Mouse (Mus musculus): ENCODE results near the gene Btf3.

The Btf3 gene

DNA sequence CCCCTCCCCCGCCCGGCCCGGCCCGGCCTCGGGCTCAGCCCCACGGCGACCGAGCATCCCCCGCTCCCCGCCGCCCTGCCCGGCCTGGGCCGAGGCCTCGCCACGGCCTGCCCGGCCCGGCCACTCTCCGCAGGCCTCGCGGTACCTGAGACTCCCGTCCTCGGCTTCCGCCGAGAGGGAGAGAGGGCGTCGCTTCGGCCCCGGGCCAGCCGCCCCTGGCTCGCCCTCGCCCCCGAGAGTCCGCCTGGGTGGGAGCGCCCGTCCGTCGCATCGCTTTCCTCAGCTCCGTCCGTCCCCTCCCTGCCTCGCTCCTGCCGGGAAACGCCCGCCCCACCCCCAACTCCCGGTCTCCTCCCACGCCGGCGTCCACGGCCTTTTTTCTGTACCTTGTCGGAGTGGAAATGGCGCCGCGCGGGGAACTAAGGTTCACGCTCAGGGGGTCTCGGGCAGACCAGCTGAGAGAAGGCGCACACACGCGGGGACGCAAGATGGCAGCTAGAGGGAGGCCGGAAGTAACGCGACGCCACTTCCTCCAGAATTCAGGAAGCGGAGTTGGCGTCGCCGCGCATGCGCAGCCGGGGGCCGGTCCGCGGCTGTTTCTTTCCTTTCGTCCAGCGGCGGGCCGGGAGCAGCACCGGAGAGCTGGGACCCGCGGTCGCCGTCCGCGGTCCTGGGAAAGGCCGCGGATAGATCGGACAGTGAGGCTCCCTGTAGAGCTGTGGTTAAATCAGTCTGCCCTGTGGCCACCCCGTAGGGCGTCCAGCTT lies at the start of gene Btf3:
Gene Btf3 (minus strand): TSS at position 527 of the 766 bp plus-strand sequence.
- peak; percentile 93 for DNase-seq (ENCODE audit: extremely low spot score)

DNA sequence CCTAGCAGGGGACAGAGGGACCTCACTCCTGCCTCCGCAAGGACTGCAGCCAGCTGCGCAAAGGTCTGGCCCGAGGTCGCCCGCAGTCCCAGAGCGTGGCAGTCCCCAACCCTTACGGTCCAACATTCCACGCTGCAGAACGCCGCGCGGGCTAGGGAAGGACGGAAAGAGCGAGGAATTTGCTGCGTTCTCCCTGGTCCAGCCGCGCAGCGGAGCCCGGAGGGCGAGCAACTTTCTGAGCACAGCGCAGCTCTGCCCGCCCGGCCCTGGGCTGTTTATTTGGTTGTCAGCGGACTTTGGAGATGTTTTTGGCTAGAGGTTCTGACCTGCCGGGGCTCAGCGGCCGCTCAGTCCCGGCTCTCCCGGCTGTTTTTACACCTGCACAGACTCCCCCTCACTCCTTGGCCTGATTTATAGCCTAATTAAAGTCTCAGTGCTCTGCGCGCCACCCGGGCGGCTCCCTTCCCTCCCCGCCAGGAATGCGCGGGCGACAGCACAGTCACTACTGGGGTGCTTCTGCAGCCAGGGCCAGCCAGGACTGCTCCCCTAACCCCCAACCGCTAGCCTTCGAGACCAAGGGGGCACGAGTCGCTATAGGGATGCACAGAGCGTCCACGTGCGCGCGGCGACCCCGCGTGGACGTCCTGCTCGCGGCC lies 49.1 kb upstream of the Btf3 start:
- DNase-seq (ENCODE audit: extremely low spot score) = peak; percentile 78

GRCm38 (mm10) chr13:98365081-98365480 lies 48.3 kb upstream of the Btf3 start:
- peak; percentile 42 for DNase-seq (ENCODE audit: extremely low spot score)

DNA sequence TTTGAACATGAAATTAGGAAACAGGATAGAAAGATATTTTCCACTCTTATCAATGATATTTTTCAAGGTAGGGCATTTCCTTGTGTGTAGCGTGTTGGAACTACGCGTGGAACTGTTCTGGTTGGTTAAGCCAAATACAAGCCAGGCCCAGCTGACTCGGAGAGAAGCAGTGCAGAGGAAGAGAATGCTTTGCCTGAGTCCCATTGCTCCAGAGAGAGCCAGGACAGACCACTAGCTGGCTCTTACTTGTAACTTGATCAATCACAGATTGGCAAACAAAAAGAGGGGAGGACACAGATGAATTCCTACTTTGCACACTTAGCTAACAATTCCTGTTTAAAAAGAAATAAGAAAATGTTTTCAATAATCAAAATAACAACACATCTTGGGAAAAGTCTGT lies 46.2 kb upstream of the Btf3 start:
- peak; percentile 44 for DNase-seq (ENCODE audit: extremely low spot score)

DNA sequence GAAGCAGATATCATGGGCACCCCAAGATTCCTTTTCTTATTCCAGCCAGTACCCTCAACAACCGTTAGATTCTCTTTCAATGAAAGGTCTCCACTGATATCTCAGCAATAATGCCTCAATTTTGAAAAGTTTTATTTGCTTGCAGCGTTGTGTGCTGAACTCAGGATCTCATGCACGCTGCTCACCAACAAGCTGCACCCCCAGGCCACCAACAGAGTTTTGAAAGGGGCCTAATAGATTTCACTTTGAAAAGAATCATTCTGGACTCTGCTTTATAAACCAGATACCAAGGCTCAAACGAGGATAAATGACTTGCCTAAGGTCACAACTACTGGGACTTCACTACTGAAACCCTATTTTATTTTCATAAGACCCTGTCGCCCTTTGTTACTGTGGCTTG lies 44.4 kb upstream of the Btf3 start:
- DNase-seq (ENCODE audit: extremely low spot score) = no peak

GRCm38 (mm10) chr13:98360391-98360790 lies 43.6 kb upstream of the Btf3 start:
- peak; percentile 19 for DNase-seq (ENCODE audit: extremely low spot score)

DNA sequence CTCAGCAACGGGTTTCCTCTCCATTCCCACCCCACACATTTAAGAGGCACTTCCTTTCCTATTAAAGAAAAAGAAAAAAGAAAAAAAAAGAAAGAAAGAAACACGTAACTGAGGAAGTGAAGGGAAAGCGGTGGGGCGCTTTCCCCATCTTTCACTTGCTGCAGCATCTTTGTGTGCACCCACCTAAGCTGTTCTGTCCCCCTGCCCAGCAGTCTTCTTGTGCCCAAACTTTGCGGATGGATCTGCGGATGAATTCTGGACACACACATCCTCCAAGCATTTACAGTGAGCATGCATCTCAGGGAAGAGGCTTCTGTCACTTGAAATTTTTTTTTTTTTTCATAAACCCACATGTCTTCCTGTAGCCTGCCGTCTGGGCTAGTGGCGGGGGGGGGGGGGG lies 42.5 kb upstream of the Btf3 start:
- DNase-seq (ENCODE audit: extremely low spot score) = peak; percentile 33

- peak; percentile 72 for DNase-seq (ENCODE audit: extremely low spot score)
Observed at GRCm38 (mm10) chr13:98358424-98359181, 41.8 kb upstream of the Btf3 start.

GRCm38 (mm10) chr13:98357433-98358423 lies 40.9 kb upstream of the Btf3 start:
- DNase-seq (ENCODE audit: extremely low spot score) = peak; percentile 51

GRCm38 (mm10) chr13:98356973-98357425 lies 40.2 kb upstream of the Btf3 start:
- DNase-seq (ENCODE audit: extremely low spot score) = peak; percentile 29

GRCm38 (mm10) chr13:98356176-98356972 lies 39.6 kb upstream of the Btf3 start:
- peak; percentile 29 for DNase-seq (ENCODE audit: extremely low spot score)

DNA sequence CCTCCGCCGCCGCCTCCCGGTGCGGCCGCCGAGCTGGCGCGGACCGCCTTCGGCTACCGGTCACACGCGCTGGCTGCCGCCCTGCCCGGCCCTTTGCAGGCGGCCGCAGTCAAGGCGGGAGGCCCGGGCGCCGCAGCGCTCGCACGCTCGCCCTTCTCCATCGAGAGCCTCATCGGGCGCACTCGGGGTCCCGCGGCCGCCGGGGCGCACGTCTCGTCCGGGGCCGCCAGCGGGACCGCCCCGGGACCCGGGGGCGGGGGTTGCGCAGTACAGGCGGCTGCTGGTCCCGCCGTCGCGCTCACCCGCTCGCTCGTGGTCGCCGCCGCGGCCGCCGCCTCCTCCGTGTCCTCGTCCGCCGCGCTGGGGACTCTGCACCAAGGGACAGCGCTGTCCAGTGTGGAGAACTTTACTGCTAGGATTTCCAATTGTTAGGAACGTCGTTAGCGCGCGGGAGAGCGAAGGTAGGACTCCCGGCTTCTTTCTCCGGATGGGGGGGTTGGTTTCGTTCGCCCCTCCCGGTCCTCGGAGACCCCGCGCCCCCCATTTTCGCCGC lies 38.8 kb upstream of the Btf3 start:
- DNase-seq (ENCODE audit: extremely low spot score) = peak; percentile 65

- DNase-seq (ENCODE audit: extremely low spot score) = peak; percentile 74
Observed at GRCm38 (mm10) chr13:98354871-98355558, 38.2 kb upstream of the Btf3 start.

- peak; percentile 88 for DNase-seq (ENCODE audit: extremely low spot score)
Observed at GRCm38 (mm10) chr13:98354090-98354801, 37.4 kb upstream of the Btf3 start, which contains the start of gene Foxd1. Gene Foxd1, plus strand, starts transcription at chr13:98354242.

DNA sequence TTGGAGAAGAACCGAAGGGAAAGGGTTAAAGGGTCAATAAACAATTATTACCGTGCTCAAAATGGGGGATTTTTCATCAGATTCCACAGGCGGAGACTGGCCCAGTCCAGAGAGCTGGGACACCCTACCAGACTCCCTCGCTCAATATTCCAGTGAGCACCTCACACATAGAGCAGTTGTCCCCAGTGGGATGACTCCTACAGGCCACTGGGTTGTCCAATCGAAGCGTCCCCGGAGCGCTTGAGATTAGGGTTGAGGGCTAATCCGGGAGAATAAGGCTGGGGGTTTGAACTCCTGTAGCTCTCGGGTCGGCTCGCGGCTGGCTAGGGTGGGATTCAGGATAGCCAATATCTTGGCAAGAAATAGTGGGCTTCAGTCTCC lies 36.9 kb upstream of the Btf3 start:
- DNase-seq (ENCODE audit: extremely low spot score) = no peak

DNA sequence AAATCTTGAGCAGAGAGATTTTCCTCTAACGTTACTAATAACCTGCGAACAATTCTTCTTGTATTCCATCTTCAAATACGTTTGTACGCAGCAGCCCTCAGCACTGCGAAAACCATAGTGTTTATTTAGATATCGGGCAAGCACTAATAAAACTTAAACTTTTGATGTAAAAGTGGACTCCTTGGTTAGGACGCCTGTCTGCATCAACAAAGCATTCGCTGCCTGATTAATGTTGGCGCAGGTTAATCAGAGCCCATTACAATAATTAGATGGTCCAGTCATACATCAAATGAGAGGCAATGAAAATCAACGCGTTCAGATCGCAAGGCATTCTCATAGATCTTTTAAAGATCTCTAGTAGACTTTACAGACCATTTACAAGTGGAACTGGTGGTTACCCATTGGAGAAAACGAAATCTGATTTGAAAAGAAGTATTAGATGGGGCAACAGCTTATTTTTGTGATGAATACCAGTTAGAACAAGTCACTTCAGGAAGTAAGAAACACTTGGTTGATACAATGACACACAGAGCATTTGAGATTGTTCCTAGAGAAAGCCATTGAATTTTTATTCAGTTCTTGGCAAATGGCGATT lies 35.7 kb upstream of the Btf3 start:
- no peak for DNase-seq (ENCODE audit: extremely low spot score)

GRCm38 (mm10) chr13:98351527-98351926 lies 34.7 kb upstream of the Btf3 start:
- peak; percentile 51 for DNase-seq (ENCODE audit: extremely low spot score)

DNA sequence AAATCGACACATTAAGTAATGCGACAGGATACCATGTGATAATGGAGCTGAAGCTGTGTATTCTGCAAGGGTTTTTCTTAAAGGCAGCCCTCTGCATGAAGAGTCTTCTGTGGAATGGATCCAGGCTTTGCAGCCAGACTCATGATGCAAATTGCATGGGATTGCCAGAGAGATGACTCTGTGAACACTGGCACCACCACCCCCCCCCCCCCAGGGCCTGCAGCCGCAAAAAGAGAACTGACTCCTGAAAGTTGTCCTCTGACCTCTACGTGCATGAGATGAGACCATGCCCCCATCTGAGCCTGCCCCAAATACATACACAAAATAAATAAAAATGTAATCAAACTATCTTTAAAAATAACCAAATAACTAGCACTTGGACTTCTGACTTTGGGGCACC lies 32.7 kb upstream of the Btf3 start:
- DNase-seq (ENCODE audit: extremely low spot score) = no peak
